30 mouse cellular contexts compared by ENCODE assay signal in genomic region chr5:68033345-68033744, GRCm38 (mm10). TPM values are rescaled to one million over a fixed set of nuclear protein-coding genes. Genes with fewer than 3 reads are reported as not detected.
DNase-seq lines count a peak whose midpoint lies in the region; ATAC-seq lines count a peak whose summit lies in the region.
"Had no signal": no experiment of that assay in that cellular context is flagged by ENCODE, and none has a peak within 500 bp of the region (broad histone marks: within the 10 kb centered on the region; RNA-seq: fewer than 3 reads in every experiment).

No protein-coding gene starts in this region.

- peak; percentile 97 for ATAC-seq in common myeloid progenitor, adult 5-6 weeks (replicated peaks; ENCODE audit: low read depth, poor library complexity, severe bottlenecking)
- peak; percentile 97 for ATAC-seq in megakaryocyte progenitor cell, adult 5-6 weeks (replicated peaks; ENCODE audit: poor library complexity)
- ATAC-seq: forebrain, embryonic 13.5 days; hindbrain, embryonic 16.5 days; intestine, embryonic 16.5 days; liver, postnatal 0 days; midbrain, embryonic 13.5 days had no signal

- peak; percentile 38 to 39 for DNase-seq in spleen, postnatal 36 days (ENCODE audit: low spot score in 2 of 2)
- no peak for DNase-seq in spleen, adult 12 weeks (ENCODE audit: low spot score)
- no peak for DNase-seq in cerebellum, postnatal 4 days (ENCODE audit: low spot score in 2 of 2)
- no peak for DNase-seq in cerebellum, adult 11 months
- no peak for DNase-seq in frontal cortex, postnatal 14 days (ENCODE audit: low spot score in 2 of 2)
- DNase-seq: adrenal gland, postnatal 14 days; cerebellum, adult 18-20 months; cerebellum, postnatal 10 days; gastrocnemius, postnatal 25 days; heart, adult 2 months; heart, postnatal 10 days; kidney, adult 9 months; kidney, postnatal 10 days; layer of hippocampus, adult 9-11 months; liver, postnatal 0 days; lung, postnatal 36 days; retina, postnatal 1 day; right cerebral cortex, postnatal 14 days; thymus, adult 18-20 months; thymus, postnatal 36 days had no signal

RNA-seq across cellular contexts. Expression of gene Grxcr1, which starts 1.7 kb away (rescaled TPM):
- total RNA-seq in common myeloid progenitor, adult 5-6 weeks (2017), result not detected in 2 replicates
- not detected in 2 replicates for total RNA-seq in megakaryocyte progenitor cell, adult 5-6 weeks (2015)
- not detected in 2 replicates for total RNA-seq in megakaryocyte progenitor cell, adult 5-6 weeks (2017)
- total RNA-seq: adrenal gland, postnatal 14 days; gastrocnemius, adult 18-20 months; gastrocnemius, postnatal 25 days; heart, adult 2 months; heart, postnatal 10 days; left cerebral cortex, adult 18-20 months; left cerebral cortex, postnatal 14 days; megakaryocyte-erythroid progenitor cell, adult 5-6 weeks had no signal

Comparison
In these comparisons a context has a peak if more than half of its experiments do, and no peak if none do; other contexts are left out.
1. DNase-seq: peak in spleen, postnatal 36 days (2 of 2); none in spleen, adult 12 weeks (single experiment), cerebellum, postnatal 4 days (0 of 2), cerebellum, adult 11 months (single experiment) and frontal cortex, postnatal 14 days (0 of 2).